Mouse (Mus musculus) E14TG2a.4 (cell line): Measurements from ENCODE around the gene Olfr552.
"Not testable (repeated sequence)": the region's sequence is repeated elsewhere in the genome, so short reads cannot be mapped to it uniquely, and the experiment has no call there.

ENCODE experiments used
- H3K27me3 ChIP-seq: 2 replicates; pipeline ENCODE4 v1.6.1; 2014; ENCODE audit warnings: low read length, control low read depth; ENCODE audit not compliant: insufficient read depth
- H3K36me3 ChIP-seq: 2 replicates; pipeline ENCODE4 v1.6.1; 2014; ENCODE audit warnings: low read length, control low read depth; ENCODE audit not compliant: insufficient read depth
- H3K4me1 ChIP-seq: replicated peaks from 2 replicates; pipeline ENCODE4 v1.6.1; 2014; ENCODE audit warnings: low read depth, low read length, control low read depth
- H3K4me3 ChIP-seq: replicated peaks from 2 replicates; pipeline ENCODE4 v1.5.1; 2014; ENCODE audit warnings: mild to moderate bottlenecking, low read length
- H3K9me3 ChIP-seq: 2 replicates; pipeline ENCODE4 v1.6.1; 2014; ENCODE audit warnings: low read length, control low read depth
- CTCF ChIP-seq: conservative IDR thresholded peaks from 2 replicates; pipeline ENCODE4 v1.5.1; 2014; ENCODE audit warnings: low read length
- NANOG ChIP-seq: IDR thresholded peaks from 2 replicates; pipeline ENCODE4 v1.6.1; 2014; ENCODE audit warnings: borderline replicate concordance, low read length, mixed read lengths
- POU5F1 ChIP-seq: IDR thresholded peaks from 2 replicates; pipeline ENCODE4 v1.6.1; 2014; ENCODE audit warnings: low read length, borderline replicate concordance

Gene Olfr552

DNA sequence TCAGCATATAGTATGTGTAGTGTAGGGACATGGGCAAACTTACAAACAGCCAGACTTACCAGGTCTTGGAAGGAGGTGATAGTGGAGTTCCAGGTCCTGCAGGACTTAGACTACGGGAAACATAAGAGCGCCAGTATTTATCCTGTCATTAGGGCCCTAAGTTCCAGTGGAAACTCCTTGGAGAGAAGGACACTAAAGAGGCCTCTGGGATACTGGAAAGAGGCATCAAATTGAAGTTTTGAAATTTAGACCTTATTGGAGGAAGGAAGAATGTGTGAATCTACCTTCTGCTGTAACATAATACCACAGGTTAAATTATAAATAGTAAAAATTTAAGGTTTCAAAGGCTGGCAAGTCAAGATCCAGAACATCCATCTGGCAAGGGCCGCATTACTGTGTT, 5.8 kb upstream of the Olfr552 start, which contains the start of gene Olfr551:
TSS of gene Olfr551 (minus strand) at position 101 of the 400 bp plus-strand sequence.
- Histone ChIP-seq H3K4me1 (no peaks in the 10 kb centered on the region), H3K9me3 (no peaks in the 10 kb centered on the region), H3K36me3 (no peaks in the 10 kb centered on the region), H3K4me3 (no peak within 1 kb of the TSS), H3K27me3 (no peaks in the 10 kb centered on the region)
- TF ChIP-seq POU5F1 (no peak), CTCF (no peak), NANOG (no peak)

DNA sequence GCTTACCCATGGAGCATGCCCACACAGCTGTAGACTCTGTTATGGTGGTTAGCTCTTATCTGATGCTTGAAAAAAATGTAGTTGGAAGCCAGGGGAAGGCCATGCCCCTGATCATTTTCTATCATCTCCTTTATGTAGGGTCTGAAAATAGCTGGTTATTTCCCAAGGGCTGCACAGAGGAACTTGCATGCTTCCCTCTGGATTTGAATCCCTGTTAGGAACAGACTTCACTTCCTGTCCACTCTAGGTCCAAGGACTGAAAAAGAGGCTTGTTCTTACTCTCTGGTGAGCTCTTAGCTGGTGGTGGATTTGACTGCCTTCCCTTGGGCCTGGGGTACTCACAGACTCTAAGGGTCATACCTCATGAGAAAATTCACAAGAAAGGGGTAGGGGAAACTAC, 20.5 kb downstream of the Olfr552 start, which contains the start of gene Olfr553:
TSS of gene Olfr553 (minus strand) at position 101 of the 400 bp plus-strand sequence.
- Histone ChIP-seq H3K4me3 (no peak within 1 kb of the TSS), H3K27me3 (no peaks in the 10 kb centered on the region), H3K9me3 (no peaks in the 10 kb centered on the region; the same call in 1 of the 2 replicates), H3K36me3 (no peaks in the 10 kb centered on the region), H3K4me1 (no peaks in the 10 kb centered on the region)
- TF ChIP-seq CTCF (no peak), NANOG (no peak), POU5F1 (no peak)

DNA sequence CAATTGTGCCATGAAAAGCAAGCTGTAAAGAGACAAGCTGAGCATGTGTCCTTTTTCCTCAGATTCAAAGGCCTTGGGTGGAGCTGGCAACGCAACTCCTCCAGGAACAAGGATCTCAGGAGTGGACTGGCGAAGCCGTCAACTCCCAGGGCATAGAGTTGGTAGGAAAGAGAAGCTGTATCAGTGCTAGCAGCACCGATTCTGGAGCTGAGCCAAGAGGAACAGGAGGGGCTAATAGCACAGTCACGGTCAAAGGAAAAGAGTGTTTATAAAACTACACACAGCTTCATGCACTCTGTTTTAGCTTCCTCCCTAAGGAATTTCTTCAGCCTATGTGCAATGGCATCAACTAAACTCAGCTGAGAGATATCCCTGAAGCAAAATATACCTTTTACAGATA, 22.0 kb downstream of the Olfr552 start:
- no peaks in the 10 kb centered on the region for H3K36me3 ChIP-seq
- TF ChIP-seq POU5F1 (no peak), CTCF (no peak), NANOG (no peak)

DNA sequence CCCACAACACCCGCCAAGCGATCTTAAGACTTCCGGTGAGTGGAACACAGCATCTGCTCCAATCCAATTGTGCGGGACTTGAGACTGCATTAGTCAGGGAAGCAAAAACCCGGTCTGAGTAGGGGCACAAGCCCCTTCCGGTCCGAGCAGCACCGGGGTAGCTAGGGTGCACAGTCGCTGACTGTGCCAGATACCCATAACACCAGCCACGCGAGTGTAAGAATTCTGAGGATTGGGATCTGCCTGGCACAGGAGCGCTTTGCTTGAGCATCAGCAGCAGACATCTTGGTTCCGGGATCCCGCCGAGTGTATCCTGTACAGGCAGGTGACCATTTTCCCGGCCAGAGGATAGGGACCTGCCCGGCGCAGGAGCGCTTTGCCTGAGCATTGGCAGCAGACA, 22.8 kb downstream of the Olfr552 start:
- not testable (repeated sequence) for H3K4me1 ChIP-seq, H3K9me3 ChIP-seq, H3K27me3 ChIP-seq, H3K36me3 ChIP-seq
- peak overlapping the region; percentile 70 for H3K4me3 ChIP-seq

More for the DNA sequence above, 22.0 kb downstream of the Olfr552 start:
- Histone ChIP-seq H3K27me3 (no peaks in the 10 kb centered on the region), H3K9me3 (no peaks in the 10 kb centered on the region; the same call in 1 of the 2 replicates), H3K4me1 (no peaks in the 10 kb centered on the region), H3K4me3 (no peak overlapping the region)

DNA sequence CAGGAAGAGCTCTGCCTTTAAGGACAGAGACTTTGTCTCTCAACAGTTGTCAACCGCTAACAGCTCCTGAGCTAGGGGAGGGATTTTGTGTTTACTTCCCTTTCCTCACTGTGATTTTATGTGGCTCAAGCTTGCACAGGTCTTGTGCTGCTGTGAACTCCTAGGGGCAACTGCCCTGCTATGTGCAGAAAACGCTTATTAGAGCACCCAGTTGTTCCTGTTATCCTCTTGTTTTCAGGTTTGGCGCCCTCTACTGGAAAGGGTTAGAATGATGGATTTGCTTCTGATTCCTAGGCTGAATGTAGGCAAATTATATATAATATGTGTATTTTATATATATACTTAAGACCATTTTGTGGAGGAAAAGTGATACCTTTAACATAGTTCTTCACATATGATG, 39.1 kb downstream of the Olfr552 start:
- Histone ChIP-seq H3K4me1 (no peaks in the 10 kb centered on the region), H3K9me3 (no peaks in the 10 kb centered on the region), H3K27me3 (no peaks in the 10 kb centered on the region), H3K4me3 (no peak overlapping the region), H3K36me3 (no peaks in the 10 kb centered on the region)
- TF ChIP-seq NANOG: no peak
- TF ChIP-seq CTCF: peak; percentile 17

DNA sequence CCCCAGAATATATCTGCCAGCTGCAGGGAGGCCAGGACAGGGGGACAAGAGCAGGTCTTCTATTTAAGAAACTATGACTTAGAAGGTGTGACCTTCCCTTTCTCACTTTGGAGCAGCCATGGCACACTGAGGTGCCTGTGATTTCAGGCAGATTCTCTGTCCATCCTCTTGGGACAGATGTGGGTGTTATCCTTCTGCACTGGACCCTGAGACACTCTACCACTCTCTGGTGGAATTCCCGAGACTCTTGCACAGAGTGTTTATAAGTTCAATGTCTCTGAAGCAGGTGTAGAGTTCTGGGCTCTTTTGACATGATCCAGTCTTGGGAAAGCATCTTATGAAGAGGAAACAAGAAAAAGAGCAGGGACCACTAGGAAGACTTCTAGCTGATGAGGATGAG, 40.6 kb downstream of the Olfr552 start, which contains the start of gene Olfr554:
TSS of gene Olfr554 (plus strand) at position 301 of the 400 bp plus-strand sequence.
- no peaks in the 10 kb centered on the region for H3K9me3 ChIP-seq
- no peak within 1 kb of the TSS for H3K4me3 ChIP-seq
- no peaks in the 10 kb centered on the region for H3K36me3 ChIP-seq
- H3K27me3 ChIP-seq: no peaks in the 10 kb centered on the region
- TF ChIP-seq POU5F1: no peak
- TF ChIP-seq CTCF: no peak
- TF ChIP-seq NANOG: no peak
- no peaks in the 10 kb centered on the region for H3K4me1 ChIP-seq

DNA sequence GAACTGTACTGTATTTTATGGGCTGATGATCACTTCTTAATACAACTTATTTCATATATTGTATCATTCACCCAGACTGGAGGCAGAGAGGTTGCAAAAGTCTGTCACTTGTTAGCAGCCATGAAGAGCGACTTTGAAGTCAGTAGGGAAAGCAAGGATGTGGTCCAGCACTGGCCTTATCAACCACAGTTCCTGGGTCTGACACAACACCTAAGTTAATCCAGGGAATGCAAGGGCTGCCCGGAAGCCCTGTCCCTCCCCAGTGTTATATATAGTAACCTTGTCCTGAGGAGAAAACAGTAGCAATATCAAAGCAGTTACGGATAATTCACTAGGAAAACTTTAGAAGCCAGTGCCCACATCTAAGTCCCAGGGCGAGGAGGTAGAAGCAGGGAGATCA, 47.4 kb downstream of the Olfr552 start:
- not testable (repeated sequence) for H3K4me3 ChIP-seq, H3K9me3 ChIP-seq, H3K36me3 ChIP-seq, H3K27me3 ChIP-seq, H3K4me1 ChIP-seq
